Mouse (Mus musculus) myocyte (in vitro differentiated cells): ENCODE data around the gene Mrap. TPM values are rescaled to one million over a fixed set of nuclear protein-coding genes. Genes with fewer than 3 reads are reported as not detected.

Experiments used
- H3K27me3 ChIP-seq: one replicate; pipeline ENCODE4 v1.6.1; 2011; ENCODE audit not compliant: control insufficient read depth, insufficient read depth, insufficient read length
- H3K36me3 ChIP-seq: one replicate; pipeline ENCODE4 v1.6.1; 2011; ENCODE audit not compliant: control insufficient read depth, insufficient read depth
- H3K4me2 ChIP-seq: one replicate; pipeline ENCODE4 v1.6.1; 2011; ENCODE audit warnings: low read depth, control low read depth
- H3K4me3 ChIP-seq: one replicate; pipeline ENCODE4 v1.5.1; 2011; ENCODE audit warnings: mild to moderate bottlenecking, control low read depth, moderate library complexity
- H3K79me2 ChIP-seq: one replicate; pipeline ENCODE4 v1.6.1; 2011; ENCODE audit not compliant: control insufficient read depth, insufficient read depth
- H3ac ChIP-seq: one replicate; pipeline ENCODE4 v1.6.1; 2011; ENCODE audit not compliant: control insufficient read depth, insufficient read length
- CEBPB ChIP-seq: IDR thresholded peaks from 2 replicates; pipeline ENCODE4 v1.6.1; 2011; ENCODE audit warnings: mild to moderate bottlenecking, moderate library complexity; ENCODE audit not compliant: poor library complexity, insufficient read depth, severe bottlenecking
- E2F4 ChIP-seq: IDR thresholded peaks from one replicate; pipeline ENCODE4 v1.6.1; 2011; ENCODE audit warnings: mild to moderate bottlenecking, control low read depth, moderate library complexity; ENCODE audit not compliant: insufficient read depth
- MAX ChIP-seq: IDR thresholded peaks from one replicate; pipeline ENCODE4 v1.6.1; 2011; ENCODE audit warnings: low read depth, mild to moderate bottlenecking, control low read depth
- MYOD1 ChIP-seq, 3 experiments: IDR thresholded peaks; one replicate each; pipeline ENCODE4 v1.6.1; 2011; ENCODE audit warnings: control low read depth in 2 of 3, low read depth in 2 of 3, mild to moderate bottlenecking in 2 of 3, moderate library complexity in 1 of 3; ENCODE audit not compliant: insufficient read length in 2 of 3, control insufficient read depth in 1 of 3
- MYOG ChIP-seq, 3 experiments: IDR thresholded peaks; one replicate each; pipeline ENCODE4 v1.6.1; 2011; ENCODE audit warnings: control low read depth in 2 of 3, low read depth in 2 of 3, mild to moderate bottlenecking in 2 of 3; ENCODE audit not compliant: insufficient read length in 2 of 3, control insufficient read depth in 1 of 3, insufficient read depth in 1 of 3
- POLR2A ChIP-seq: IDR thresholded peaks from one replicate; pipeline ENCODE4 v1.6.1; 2011; ENCODE audit warnings: low read depth, mild to moderate bottlenecking, control low read depth, moderate library complexity; ENCODE audit not compliant: insufficient read length
- POLR2AphosphoS2 ChIP-seq: IDR thresholded peaks from one replicate; pipeline ENCODE4 v1.6.1; 2011; ENCODE audit warnings: low read depth, control low read depth; ENCODE audit not compliant: insufficient read length
- REST ChIP-seq: IDR thresholded peaks from one replicate; pipeline ENCODE4 v1.6.1; 2011; ENCODE audit warnings: mild to moderate bottlenecking, control low read depth, moderate library complexity; ENCODE audit not compliant: insufficient read depth, insufficient read length
- SRF ChIP-seq: IDR thresholded peaks from one replicate; pipeline ENCODE4 v1.6.1; 2011; ENCODE audit warnings: low read depth; ENCODE audit not compliant: control insufficient read depth, insufficient read length
- TCF12 ChIP-seq: IDR thresholded peaks from one replicate; pipeline ENCODE4 v1.6.1; 2011; ENCODE audit warnings: mild to moderate bottlenecking, control low read depth; ENCODE audit not compliant: poor library complexity, insufficient read depth, severe bottlenecking
- TCF3 ChIP-seq: IDR thresholded peaks from one replicate; pipeline ENCODE4 v1.6.1; 2011; ENCODE audit warnings: low read depth, control low read depth; ENCODE audit not compliant: insufficient read length
- USF1 ChIP-seq: IDR thresholded peaks from one replicate; pipeline ENCODE4 v1.6.1; 2011; ENCODE audit warnings: low read depth, mild to moderate bottlenecking, control low read depth, moderate library complexity
- polyA plus RNA-seq: library from polyadenylated mRNA; unstranded; fragments of >200 nt; fragmentation: generic; extraction: Trizol; gene quantifications from one replicate; pipeline ENCODE4 v1.2.1, GENCODE M21; 2012; ENCODE audit warnings: missing spikeins

Mrap gene
- polyA plus RNA-seq, 1 experiment: not detected

GRCm38 (mm10) chr16:90794708-90795107, 56.7 kb downstream of the Mrap start:
- H3K4me3 ChIP-seq: no peak overlapping the region
- H3K4me2 ChIP-seq: no peak overlapping the region
- TF ChIP-seq TCF3: no peak
- TF ChIP-seq POLR2A: no peak
- TF ChIP-seq MYOD1 (IDR thresholded peaks at IDR 0.05; ENCODE audit: control insufficient read depth in 1 of 3, insufficient read length in 2 of 3, low read depth in 2 of 3): no peak
- no peak for TF ChIP-seq MAX
- TF ChIP-seq E2F4: no peak
- no peak for TF ChIP-seq REST
- TF ChIP-seq POLR2AphosphoS2: no peak
- TF ChIP-seq SRF: no peak
- no peak for TF ChIP-seq TCF12
- no peak for TF ChIP-seq MYOG (IDR thresholded peaks at IDR 0.05; ENCODE audit: control insufficient read depth in 1 of 3, insufficient read depth in 1 of 3, insufficient read length in 2 of 3, low read depth in 2 of 3)
- TF ChIP-seq CEBPB: no peak
- TF ChIP-seq USF1: no peak
- no peaks in the 10 kb centered on the region for H3K27me3 ChIP-seq
- peaks cover 34% of the 10 kb centered on the region for H3K36me3 ChIP-seq
- no peak overlapping the region for H3ac ChIP-seq
- no peaks in the 10 kb centered on the region for H3K79me2 ChIP-seq

DNA sequence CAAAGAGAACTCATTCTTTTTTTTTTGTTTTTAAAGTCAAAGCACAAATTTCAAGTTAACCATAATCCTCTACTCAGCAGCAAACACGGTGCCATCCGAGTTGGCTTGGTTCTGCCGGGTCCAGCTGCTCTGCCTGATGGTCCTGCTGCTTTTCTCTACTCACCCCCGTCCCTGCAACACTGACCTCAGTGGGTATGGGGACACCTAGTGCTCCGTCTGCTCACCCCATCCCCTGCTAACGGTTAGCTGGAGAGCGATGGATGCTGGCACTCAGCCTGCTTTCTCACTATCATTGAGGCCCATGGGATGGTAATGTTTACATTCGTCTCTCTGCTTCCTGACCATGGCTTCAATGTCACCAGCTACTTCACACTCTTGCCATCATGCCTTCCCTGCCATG, 60.4 kb downstream of the Mrap start:
- TF ChIP-seq MYOG (IDR thresholded peaks at IDR 0.05; ENCODE audit: control insufficient read depth in 1 of 3, insufficient read depth in 1 of 3, insufficient read length in 2 of 3, low read depth in 2 of 3): no peak
- TF ChIP-seq CEBPB: no peak
- no peak for TF ChIP-seq MYOD1 (IDR thresholded peaks at IDR 0.05; ENCODE audit: control insufficient read depth in 1 of 3, insufficient read length in 2 of 3, low read depth in 2 of 3)
- TF ChIP-seq TCF12: no peak
- TF ChIP-seq POLR2A: no peak
- no peak for TF ChIP-seq REST
- no peak for TF ChIP-seq TCF3
- no peak for TF ChIP-seq MAX
- TF ChIP-seq SRF: no peak
- no peak for TF ChIP-seq POLR2AphosphoS2
- TF ChIP-seq USF1: no peak
- TF ChIP-seq E2F4: no peak
- H3K36me3 ChIP-seq: peaks cover 36% of the 10 kb centered on the region

DNA sequence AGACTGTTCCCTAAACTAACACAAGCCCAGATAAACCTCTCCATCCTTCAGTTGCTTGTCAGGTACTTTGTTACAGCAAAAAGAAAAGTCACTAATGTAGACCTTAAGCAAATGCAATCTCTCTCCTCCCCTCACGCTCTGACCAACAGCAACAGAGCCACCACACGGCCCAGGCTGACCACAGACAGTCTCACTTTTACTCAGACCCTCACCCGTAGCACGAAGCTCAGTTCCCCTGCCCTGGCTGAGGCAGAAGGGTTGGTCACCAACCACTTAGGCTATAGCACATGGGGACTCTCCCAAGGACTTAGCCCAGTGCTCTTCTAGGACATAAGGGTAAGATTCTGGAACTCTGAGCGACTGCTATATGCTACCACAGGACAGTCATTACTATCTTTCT, 60.8 kb downstream of the Mrap start:
- no peaks in the 10 kb centered on the region for H3K27me3 ChIP-seq
- H3K79me2 ChIP-seq: no peaks in the 10 kb centered on the region
- no peak overlapping the region for H3ac ChIP-seq
- TF ChIP-seq TCF3 (no peak), REST (no peak), MYOD1 (IDR thresholded peaks at IDR 0.05; ENCODE audit: control insufficient read depth in 1 of 3, insufficient read length in 2 of 3, low read depth in 2 of 3) (no peak), USF1 (no peak), TCF12 (no peak), E2F4 (no peak)
- peaks cover 38% of the 10 kb centered on the region for H3K36me3 ChIP-seq
- H3K4me3 ChIP-seq: no peak overlapping the region
- no peak overlapping the region for H3K4me2 ChIP-seq

More for the DNA sequence above, 60.4 kb downstream of the Mrap start:
- no peak overlapping the region for H3K4me3 ChIP-seq
- H3K4me2 ChIP-seq: no peak overlapping the region
- H3K79me2 ChIP-seq: no peaks in the 10 kb centered on the region
- no peak overlapping the region for H3ac ChIP-seq
- H3K27me3 ChIP-seq: no peaks in the 10 kb centered on the region

Other genes starting within 250 kb of the Mrap start
- gene Mis18a, start 10.8 kb upstream of the Mrap start, polyA plus RNA-seq: 4.6 TPM
- gene Urb1, start 72.2 kb downstream of the Mrap start, polyA plus RNA-seq: 4.5 TPM
- 4.5 TPM for gene Eva1c, start 88.5 kb downstream of the Mrap start, polyA plus RNA-seq
- gene Cfap298, start 196.9 kb downstream of the Mrap start, polyA plus RNA-seq: 21.9 TPM